Mouse (Mus musculus): ENCODE measurements around the gene Tmem97.
"Not testable (repeated sequence)": the region's sequence is repeated elsewhere in the genome, so short reads cannot be mapped to it uniquely, and the experiment has no call there.

Gene Tmem97

GRCm38 (mm10) chr11:78550168-78551058 is at the start of gene Tmem97:
Tmem97 (minus strand) TSS chr11:78550777.
- DNase-seq (ENCODE audit: low read depth, low spot score) = peak; percentile 89

GRCm38 (mm10) chr11:78600051-78600450 is 49.5 kb upstream of the Tmem97 start:
- DNase-seq (ENCODE audit: low read depth, low spot score) = no peak

GRCm38 (mm10) chr11:78598763-78599415 is 48.3 kb upstream of the Tmem97 start:
- no peak for DNase-seq (ENCODE audit: low read depth, low spot score)

GRCm38 (mm10) chr11:78596750-78597149 is 46.2 kb upstream of the Tmem97 start:
- no peak for DNase-seq (ENCODE audit: low read depth, low spot score)

GRCm38 (mm10) chr11:78595773-78596172 is 45.2 kb upstream of the Tmem97 start:
- no peak for DNase-seq (ENCODE audit: low read depth, low spot score)

- no peak for DNase-seq (ENCODE audit: low read depth, low spot score)
Observed at GRCm38 (mm10) chr11:78594271-78594964, 43.8 kb upstream of the Tmem97 start.

- DNase-seq (ENCODE audit: low read depth, low spot score) = not testable (repeated sequence)
Observed at GRCm38 (mm10) chr11:78587677-78588076, 37.1 kb upstream of the Tmem97 start.

- no peak for DNase-seq (ENCODE audit: low read depth, low spot score)
Observed at GRCm38 (mm10) chr11:78586099-78586498, 35.5 kb upstream of the Tmem97 start.

- no peak for DNase-seq (ENCODE audit: low read depth, low spot score)
Observed at GRCm38 (mm10) chr11:78582848-78583247, 32.3 kb upstream of the Tmem97 start.

- no peak for DNase-seq (ENCODE audit: low read depth, low spot score)
Observed at GRCm38 (mm10) chr11:78574975-78575374, 24.4 kb upstream of the Tmem97 start.

GRCm38 (mm10) chr11:78574536-78574935 is 24.0 kb upstream of the Tmem97 start:
- no peak for DNase-seq (ENCODE audit: low read depth, low spot score)

- DNase-seq (ENCODE audit: low read depth, low spot score) = not testable (repeated sequence)
Observed at GRCm38 (mm10) chr11:78574031-78574430, 23.5 kb upstream of the Tmem97 start.

GRCm38 (mm10) chr11:78571854-78572253 is 21.3 kb upstream of the Tmem97 start:
- DNase-seq (ENCODE audit: low read depth, low spot score) = no peak

- DNase-seq (ENCODE audit: low read depth, low spot score) = no peak
Observed at GRCm38 (mm10) chr11:78571441-78571840, 20.9 kb upstream of the Tmem97 start.

- no peak for DNase-seq (ENCODE audit: low read depth, low spot score)
Observed at GRCm38 (mm10) chr11:78569806-78570205, 19.2 kb upstream of the Tmem97 start.

- DNase-seq (ENCODE audit: low read depth, low spot score) = no peak
Observed at GRCm38 (mm10) chr11:78568827-78569226, 18.2 kb upstream of the Tmem97 start.

GRCm38 (mm10) chr11:78567614-78568013 is 17.0 kb upstream of the Tmem97 start:
- no peak for DNase-seq (ENCODE audit: low read depth, low spot score)

GRCm38 (mm10) chr11:78566775-78567174 is 16.2 kb upstream of the Tmem97 start:
- no peak for DNase-seq (ENCODE audit: low read depth, low spot score)

- no peak for DNase-seq (ENCODE audit: low read depth, low spot score)
Observed at GRCm38 (mm10) chr11:78560447-78560846, 9.9 kb upstream of the Tmem97 start.

- DNase-seq (ENCODE audit: low read depth, low spot score) = no peak
Observed at GRCm38 (mm10) chr11:78557241-78557640, 6.7 kb upstream of the Tmem97 start.

- no peak for DNase-seq (ENCODE audit: low read depth, low spot score)
Observed at GRCm38 (mm10) chr11:78556070-78556469, 5.5 kb upstream of the Tmem97 start.

GRCm38 (mm10) chr11:78555623-78556022 is 5.0 kb upstream of the Tmem97 start:
- no peak for DNase-seq (ENCODE audit: low read depth, low spot score)

Measured in c-Kit-negative CD71-positive TER-119-positive erythroid progenitor cells, embryonic 14.5 days (primary cell).